Mouse (Mus musculus) neural tube, embryonic 11.5 days (tissue): ENCODE results near the gene 9330182L06Rik. TPM values are rescaled to one million over a fixed set of nuclear protein-coding genes. Genes with fewer than 3 reads are reported as not detected.

Experiments used
- ATAC-seq: fragments of 200-750 bp; cut with Nextera tagmentation; 2 replicates; pipeline ENCODE4 v1.8.0; 2017; ENCODE audit warnings: moderate number of reproducible peaks, mild to moderate bottlenecking, moderate TSS enrichment, moderate library complexity; ENCODE audit not compliant: insufficient read depth, low FRiP score, low TSS enrichment
- DNase-seq: peaks from one replicate; pipeline ENCODE4 v3.0.0-alpha.2; 2015; ENCODE audit warnings: low spot score
- H3K27ac ChIP-seq: fragments of 300-500 bp; sonication (generic); 2 replicates; pipeline ENCODE4 v1.5.1; 2014; ENCODE audit warnings: low read depth, mild to moderate bottlenecking, low read length
- H3K27me3 ChIP-seq: fragments of 300-500 bp; sonication (generic); 2 replicates; pipeline ENCODE4 v1.6.1; 2014; ENCODE audit warnings: mild to moderate bottlenecking, low read length, mixed read lengths; ENCODE audit not compliant: control insufficient read depth, insufficient read depth
- H3K36me3 ChIP-seq: fragments of 300-500 bp; sonication (generic); 2 replicates; pipeline ENCODE4 v1.6.1; 2014; ENCODE audit warnings: mild to moderate bottlenecking, low read length, moderate library complexity, mixed read lengths; ENCODE audit not compliant: control insufficient read depth, insufficient read depth
- H3K4me1 ChIP-seq: fragments of 300-500 bp; sonication (generic); 2 replicates; pipeline ENCODE4 v1.6.1; 2014; ENCODE audit warnings: low read length, mixed read lengths; ENCODE audit not compliant: control insufficient read depth, insufficient read depth
- H3K4me2 ChIP-seq: fragments of 300-500 bp; sonication (generic); 2 replicates; pipeline ENCODE4 v1.6.1; 2014; ENCODE audit warnings: low read depth, mild to moderate bottlenecking, moderate library complexity
- H3K4me3 ChIP-seq: fragments of 300-500 bp; sonication (generic); 2 replicates; pipeline ENCODE4 v1.5.1; 2014; ENCODE audit warnings: low read depth, low read length
- H3K9ac ChIP-seq: fragments of 300-500 bp; sonication (generic); 2 replicates; pipeline ENCODE4 v1.6.1; 2014; ENCODE audit warnings: mild to moderate bottlenecking, low read length
- H3K9me3 ChIP-seq: fragments of 300-500 bp; sonication (generic); 2 replicates; pipeline ENCODE4 v1.6.1; 2016; ENCODE audit warnings: low read length; ENCODE audit not compliant: control insufficient read depth
- WGBS: fragments of 180-500 bp; shearing (Covaris S2); extraction: QIAGEN DNeasy Blood & Tissue Kit; methylation state at CpG from one replicate; pipeline ENCODE4 v1.1.7; 2014; 5-methylcytosine and 5-hydroxymethylcytosine counted together
- polyA plus RNA-seq: library from polyadenylated mRNA; unstranded; fragments of >200 nt; fragmentation: Nextera tagmentation; extraction: Ambion mirVana; gene quantifications from 2 replicates; pipeline ENCODE4 v1.2.1, GENCODE M21; 2014

9330182L06Rik gene
- 10.1 and 10.3 TPM in 2 replicates for polyA plus RNA-seq

DNA sequence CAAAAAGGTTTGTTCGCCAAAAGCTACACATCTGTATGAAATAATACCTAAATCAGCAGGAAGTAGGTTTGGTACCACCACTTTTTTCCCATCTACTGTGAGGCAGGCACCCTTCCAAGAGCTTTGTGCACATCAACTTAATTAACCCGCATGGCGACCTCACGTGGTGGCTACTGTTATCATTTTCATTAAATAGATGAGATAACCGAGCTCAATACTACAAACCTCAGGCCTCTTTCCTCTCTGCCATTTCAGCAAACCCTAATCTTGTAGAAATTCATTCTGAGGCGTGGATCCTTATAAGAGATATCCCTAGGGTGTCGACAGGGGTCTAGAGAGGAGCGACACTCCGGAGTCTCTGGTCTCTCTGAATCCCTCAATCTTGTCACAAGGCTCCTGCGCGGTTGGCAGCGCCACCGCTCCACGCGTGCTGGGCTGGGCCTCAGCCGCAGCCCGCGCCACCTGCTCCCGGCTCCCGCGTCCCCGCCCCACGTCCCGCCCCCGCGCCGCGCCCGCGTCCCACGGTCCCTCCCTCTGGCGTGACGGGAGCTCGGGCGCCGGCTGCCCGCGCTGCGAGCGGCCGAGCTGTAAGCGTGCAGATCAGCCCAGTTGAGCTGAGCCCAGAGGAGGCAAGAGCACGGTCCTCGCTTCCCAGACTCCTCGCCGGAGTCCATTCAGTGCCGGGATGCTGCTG is at the start of gene 9330182L06Rik:
9330182L06Rik (plus strand) TSS at position 533 of the 694 bp plus-strand sequence.
- H3K27ac ChIP-seq: peak within 1 kb of the TSS; percentile 75
- no peaks in the 10 kb centered on the region for H3K36me3 ChIP-seq
- H3K27me3 ChIP-seq: no peaks in the 10 kb centered on the region
- H3K4me1 ChIP-seq: no peaks in the 10 kb centered on the region
- peak; percentile 88 for ATAC-seq
- H3K9me3 ChIP-seq: no peaks in the 10 kb centered on the region
- DNase-seq: peak; percentile 76
- peak within 1 kb of the TSS; percentile 71 for H3K4me3 ChIP-seq
- H3K9ac ChIP-seq: peak within 1 kb of the TSS; percentile 70
- WGBS: under 1% methylated on average over 28 of the region's 47 CpGs
- H3K4me2 ChIP-seq: peak within 1 kb of the TSS; percentile 78

DNA sequence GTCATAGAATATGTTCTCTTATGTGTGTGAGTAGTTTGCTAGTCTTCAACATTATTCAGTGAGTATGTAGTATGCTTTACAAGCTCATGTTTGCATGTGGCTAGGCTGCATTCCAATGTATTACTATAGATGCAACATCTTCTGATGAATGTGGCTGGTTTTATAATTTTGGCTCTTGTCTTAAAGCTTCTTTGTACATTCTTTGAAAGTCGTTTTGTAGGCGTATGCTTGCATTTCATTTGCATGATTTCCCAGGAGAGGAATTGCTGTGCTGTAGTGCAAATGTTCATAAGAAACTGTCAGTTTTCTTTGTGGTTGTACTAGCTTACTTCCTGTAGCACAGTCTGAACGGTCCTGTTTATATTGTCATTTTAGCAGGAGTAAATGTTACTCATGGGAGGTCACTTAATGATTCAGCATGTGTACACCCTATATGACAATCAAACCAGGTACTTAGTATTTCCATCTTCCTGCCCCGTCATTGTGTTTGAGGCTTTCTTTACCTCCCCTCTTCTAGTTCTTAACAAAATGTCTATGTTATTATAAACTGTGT is 38.4 kb upstream of the 9330182L06Rik start:
- no peaks in the 10 kb centered on the region for H3K9me3 ChIP-seq
- no peaks in the 10 kb centered on the region for H3K36me3 ChIP-seq
- no peak overlapping the region for H3K27ac ChIP-seq
- no peaks in the 10 kb centered on the region for H3K27me3 ChIP-seq
- H3K4me1 ChIP-seq: no peaks in the 10 kb centered on the region
- DNase-seq (no peak), ATAC-seq (no peak)
- H3K9ac ChIP-seq: no peak overlapping the region
- H3K4me2 ChIP-seq: no peak overlapping the region
- 86% methylated on average over 4 of the region's 4 CpGs for WGBS
- H3K4me3 ChIP-seq: no peak overlapping the region

DNA sequence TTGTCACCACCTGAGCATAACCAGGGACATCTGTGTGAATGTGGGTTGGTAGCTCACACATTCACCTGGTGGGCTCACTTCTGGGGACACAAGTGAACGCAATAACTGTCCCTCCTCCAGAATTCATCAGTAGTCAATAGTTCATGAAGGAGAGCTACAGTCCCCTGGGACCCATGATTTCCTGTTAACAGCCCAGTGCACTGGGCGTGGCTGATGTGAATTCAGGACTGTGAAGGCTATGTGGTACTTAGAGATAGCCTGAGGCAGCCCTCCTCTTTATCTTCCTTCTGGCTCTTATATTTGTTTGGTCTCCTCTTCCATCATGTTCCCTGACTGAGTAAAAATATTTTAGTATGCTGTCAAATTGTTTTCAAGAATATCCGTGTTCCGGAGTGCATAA is 1.6 kb upstream of the 9330182L06Rik start:
- Histone ChIP-seq H3K4me2 (no peak overlapping the region), H3K9ac (no peak overlapping the region), H3K27me3 (no peaks in the 10 kb centered on the region), H3K9me3 (no peaks in the 10 kb centered on the region), H3K4me1 (no peaks in the 10 kb centered on the region), H3K4me3 (no peak overlapping the region), H3K36me3 (no peaks in the 10 kb centered on the region), H3K27ac (no peak overlapping the region)
- 64% methylated on average over 4 of the region's 4 CpGs for WGBS
- peak; percentile 41 for DNase-seq
- peak; percentile 20; the same call in 1 of the 2 replicates for ATAC-seq

DNA sequence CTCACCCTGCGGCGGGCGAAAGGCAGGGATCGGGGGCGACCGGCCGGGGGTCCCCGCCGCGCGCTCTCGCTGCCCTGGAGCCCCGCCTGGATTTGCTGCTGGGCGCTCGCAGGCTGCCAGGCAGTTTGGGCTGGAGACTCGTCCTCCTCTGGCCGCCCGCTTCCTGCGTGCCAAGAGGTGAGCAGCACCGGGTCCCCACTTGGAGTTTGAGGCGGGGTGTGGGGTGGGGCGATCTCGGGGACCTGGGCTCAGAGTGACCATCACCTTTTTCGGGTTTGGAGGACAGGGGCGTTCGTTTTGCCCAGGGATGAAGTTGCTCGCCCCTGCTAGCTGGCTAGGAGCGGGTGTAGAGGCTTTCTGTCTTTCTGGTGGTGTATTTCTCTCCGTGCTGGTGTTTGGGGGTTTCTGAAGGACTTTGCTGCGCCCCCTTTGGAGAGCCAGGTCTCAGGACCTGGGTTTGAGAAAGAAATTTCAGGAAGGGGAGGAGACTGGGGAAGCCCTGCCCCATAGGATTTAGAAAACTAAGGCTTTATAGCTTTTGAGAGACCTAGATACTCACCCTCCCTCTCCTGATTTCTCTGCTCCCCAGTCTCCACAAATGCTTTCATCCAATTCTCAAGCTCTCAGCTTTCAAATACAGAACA is 484 bp downstream of the 9330182L06Rik start:
- peak overlapping the region; percentile 75 for H3K27ac ChIP-seq
- WGBS: 0% methylated on average over 27 of the region's 30 CpGs

DNA sequence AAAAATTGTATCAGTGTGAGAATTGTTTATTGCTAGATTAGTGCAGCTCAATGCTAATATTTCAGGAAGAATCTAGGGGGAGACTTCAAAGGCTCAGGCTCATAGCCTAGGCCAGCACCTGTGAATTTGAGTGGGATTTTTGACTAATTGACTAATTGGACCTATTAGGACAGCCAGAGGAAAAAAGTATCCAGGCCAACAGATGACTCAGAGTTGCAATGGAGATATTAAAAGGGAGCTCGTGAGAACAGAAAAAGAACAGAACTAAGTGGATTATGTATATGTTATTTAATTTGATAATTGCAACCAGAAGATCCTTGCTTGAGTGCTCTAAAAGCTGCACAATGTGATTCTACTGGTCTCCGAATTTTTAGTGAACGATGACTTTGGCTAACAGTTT is 3.7 kb downstream of the 9330182L06Rik start:
- WGBS: 91% methylated on average over 3 of the region's 3 CpGs
- no peak for ATAC-seq
- H3K27ac ChIP-seq: no peak overlapping the region
- no peaks in the 10 kb centered on the region for H3K4me1 ChIP-seq
- H3K9me3 ChIP-seq: no peaks in the 10 kb centered on the region
- no peak for DNase-seq
- H3K27me3 ChIP-seq: no peaks in the 10 kb centered on the region
- no peak overlapping the region for H3K4me2 ChIP-seq
- no peak overlapping the region for H3K9ac ChIP-seq
- H3K36me3 ChIP-seq: no peaks in the 10 kb centered on the region
- H3K4me3 ChIP-seq: no peak overlapping the region

More for the DNA sequence above, 484 bp downstream of the 9330182L06Rik start:
- DNase-seq (peak; percentile 50), ATAC-seq (peak; percentile 31; the same call in 1 of the 2 replicates)
- Histone ChIP-seq H3K4me2 (peak overlapping the region; percentile 78), H3K4me3 (peak overlapping the region; percentile 71), H3K9ac (peak overlapping the region; percentile 70), H3K9me3 (no peaks in the 10 kb centered on the region), H3K4me1 (no peaks in the 10 kb centered on the region), H3K27me3 (no peaks in the 10 kb centered on the region), H3K36me3 (no peaks in the 10 kb centered on the region)

DNA sequence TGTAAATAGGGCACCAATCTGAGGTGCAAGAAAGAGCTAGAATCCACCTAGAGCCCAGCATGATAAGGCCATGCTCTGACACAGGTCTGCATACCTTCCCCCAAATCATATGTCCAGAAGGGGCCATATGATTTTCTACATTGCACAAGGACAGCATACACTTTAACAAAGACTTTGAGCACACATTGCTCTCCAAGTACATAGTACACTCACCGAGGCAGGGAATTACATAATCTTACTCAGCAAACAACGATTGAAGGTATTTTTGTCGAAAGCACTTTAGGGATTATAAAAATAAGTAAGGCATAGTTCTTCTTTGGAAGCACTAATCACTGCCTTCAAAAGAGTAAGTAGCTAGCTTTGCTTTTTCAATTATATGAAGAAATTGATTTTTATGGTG is 7.1 kb downstream of the 9330182L06Rik start:
- no peak overlapping the region for H3K9ac ChIP-seq
- H3K4me2 ChIP-seq: no peak overlapping the region
- no peaks in the 10 kb centered on the region for H3K9me3 ChIP-seq
- WGBS: 91% methylated on average over 3 of the region's 3 CpGs
- no peak overlapping the region for H3K27ac ChIP-seq
- H3K27me3 ChIP-seq: no peaks in the 10 kb centered on the region
- no peak for DNase-seq
- no peak for ATAC-seq
- no peak overlapping the region for H3K4me3 ChIP-seq
- H3K4me1 ChIP-seq: no peaks in the 10 kb centered on the region
- H3K36me3 ChIP-seq: no peaks in the 10 kb centered on the region

DNA sequence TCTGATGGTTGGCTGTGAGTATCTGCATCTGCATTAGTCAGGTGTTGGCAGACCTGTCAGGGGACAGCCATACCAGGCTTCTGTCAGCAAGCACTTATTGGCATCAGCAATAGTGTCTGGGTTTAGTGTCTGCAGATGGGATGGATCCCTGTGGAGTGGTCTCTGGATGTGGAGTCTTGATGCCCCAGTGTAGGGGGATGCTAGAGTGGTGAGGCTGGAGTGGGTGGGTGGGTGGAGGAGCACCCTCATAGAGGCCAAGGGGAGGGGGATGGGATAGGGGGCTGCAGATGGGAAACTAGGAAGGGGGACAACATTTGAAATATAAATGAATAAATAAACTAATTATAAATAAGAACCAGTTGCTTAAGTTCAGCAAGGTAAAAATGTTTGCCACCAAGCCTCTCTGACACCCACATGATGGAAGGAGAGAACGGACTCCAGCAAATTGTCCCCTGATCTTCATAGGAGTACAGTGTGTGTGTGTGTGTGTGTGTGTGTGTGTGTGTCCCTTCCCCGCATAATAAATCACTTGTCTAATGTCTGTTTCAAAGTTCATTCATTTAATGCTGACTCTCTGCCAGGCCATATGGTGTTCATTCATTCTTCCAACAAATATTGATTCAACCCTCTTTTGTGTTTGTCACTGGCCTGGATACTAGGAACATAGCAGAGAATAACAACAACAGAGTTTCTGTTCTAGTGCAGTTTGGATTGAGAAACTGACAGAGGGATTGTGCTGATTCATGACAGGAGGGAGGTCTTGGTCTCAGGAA is 30.0 kb downstream of the 9330182L06Rik start:
- Histone ChIP-seq H3K4me2 (no peak overlapping the region), H3K36me3 (no peaks in the 10 kb centered on the region), H3K4me3 (no peak overlapping the region), H3K9ac (no peak overlapping the region), H3K4me1 (no peaks in the 10 kb centered on the region), H3K9me3 (no peaks in the 10 kb centered on the region), H3K27ac (no peak overlapping the region), H3K27me3 (no peaks in the 10 kb centered on the region)
- DNase-seq: no peak
- WGBS: 87% methylated on average over 2 of the region's 2 CpGs
- ATAC-seq: no peak

DNA sequence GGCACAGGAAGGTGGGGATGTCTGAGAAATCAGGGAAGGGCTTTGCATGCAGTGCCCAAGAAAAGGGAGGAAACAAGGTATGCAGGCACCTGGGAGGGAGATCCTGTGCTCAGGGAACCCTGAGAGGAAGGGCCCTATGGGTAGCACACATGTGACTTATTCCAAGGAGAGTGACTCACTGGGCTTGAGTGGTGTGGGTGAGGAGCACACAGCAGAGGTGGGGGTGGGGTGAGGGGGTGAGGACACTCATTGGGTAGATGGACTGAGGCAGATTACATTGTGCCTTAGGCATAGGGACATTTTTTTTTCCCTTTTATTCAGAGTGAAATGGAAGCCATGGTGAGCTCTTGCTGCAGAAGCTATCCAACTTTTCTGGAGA is 30.6 kb downstream of the 9330182L06Rik start:
- Histone ChIP-seq H3K4me3 (no peak overlapping the region), H3K27ac (no peak overlapping the region), H3K4me2 (no peak overlapping the region)

More for the DNA sequence above, 30.6 kb downstream of the 9330182L06Rik start:
- Histone ChIP-seq H3K9me3 (no peaks in the 10 kb centered on the region), H3K4me1 (no peaks in the 10 kb centered on the region), H3K9ac (no peak overlapping the region), H3K36me3 (no peaks in the 10 kb centered on the region), H3K27me3 (no peaks in the 10 kb centered on the region)
- ATAC-seq (no peak), DNase-seq (no peak)
